Mouse (Mus musculus) forebrain, embryonic 15.5 days (tissue): ENCODE results near the gene Qrich2. TPM values are rescaled to one million over a fixed set of nuclear protein-coding genes. Genes with fewer than 3 reads are reported as not detected.
"Not testable (repeated sequence)": the region's sequence is repeated elsewhere in the genome, so short reads cannot be mapped to it uniquely, and the experiment has no call there.

Experiments used
- ATAC-seq: fragments of 200-750 bp; cut with Nextera tagmentation; replicated peaks from 2 replicates; pipeline ENCODE4 v1.8.0; 2017; ENCODE audit warnings: mild to moderate bottlenecking, moderate TSS enrichment, moderate library complexity
- H3K27ac ChIP-seq: fragments of 300-500 bp; sonication (generic); replicated peaks from 2 replicates; pipeline ENCODE4 v1.5.1; 2015; ENCODE audit warnings: mild to moderate bottlenecking, inconsistent platforms
- H3K27me3 ChIP-seq: fragments of 300-500 bp; sonication (generic); 2 replicates; pipeline ENCODE4 v1.6.1; 2015; ENCODE audit warnings: inconsistent platforms
- H3K36me3 ChIP-seq: fragments of 300-500 bp; sonication (generic); 2 replicates; pipeline ENCODE4 v1.6.1; 2015; ENCODE audit warnings: mild to moderate bottlenecking, inconsistent platforms
- H3K4me1 ChIP-seq: fragments of 300-500 bp; sonication (generic); 2 replicates; pipeline ENCODE4 v1.6.1; 2015; ENCODE audit warnings: inconsistent platforms
- H3K4me2 ChIP-seq: fragments of 300-500 bp; sonication (generic); replicated peaks from 2 replicates; pipeline ENCODE4 v1.6.1; 2015; ENCODE audit warnings: mild to moderate bottlenecking, inconsistent platforms
- H3K4me3 ChIP-seq: fragments of 300-500 bp; sonication (generic); 2 replicates; pipeline ENCODE4 v1.5.1; 2015; ENCODE audit warnings: mild to moderate bottlenecking, inconsistent platforms
- H3K9ac ChIP-seq: fragments of 300-500 bp; sonication (generic); replicated peaks from 2 replicates; pipeline ENCODE4 v1.6.1; 2015; ENCODE audit warnings: mild to moderate bottlenecking, inconsistent platforms
- H3K9me3 ChIP-seq: fragments of 300-500 bp; sonication (generic); 2 replicates; pipeline ENCODE4 v1.6.1; 2016; ENCODE audit warnings: inconsistent platforms
- WGBS: fragments of 180-500 bp; shearing (Covaris S2); methylation state at CpG from one replicate; pipeline ENCODE4 v1.1.7; 2015; ENCODE audit warnings: mixed read lengths; 5-methylcytosine and 5-hydroxymethylcytosine counted together
- polyA plus RNA-seq: library from polyadenylated mRNA; unstranded; fragments of >200 nt; fragmentation: Nextera tagmentation; extraction: Ambion mirVana; gene quantifications from 2 replicates; pipeline ENCODE4 v1.2.1, GENCODE M21; 2015

The Qrich2 gene
- polyA plus RNA-seq, 1 experiment from 2014 or later: not detected

DNA sequence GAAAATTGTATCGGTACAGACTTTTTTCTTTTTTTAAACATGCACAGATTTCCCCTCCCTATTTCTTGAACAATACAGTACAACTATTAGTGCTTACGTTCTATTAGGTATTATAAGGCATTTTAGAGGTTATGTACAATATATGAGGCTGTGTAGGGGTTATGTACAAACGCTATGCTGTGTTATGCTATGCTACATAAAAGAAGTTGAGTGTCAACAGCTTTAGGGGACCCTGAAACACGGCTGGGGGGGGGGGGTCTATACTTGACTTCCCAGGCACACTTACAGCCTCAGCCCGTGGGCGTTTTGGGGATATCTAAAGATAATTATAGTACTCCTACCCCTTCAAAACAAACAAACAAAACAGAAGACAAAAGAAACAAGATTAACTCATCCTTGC lies 33.9 kb downstream of the Qrich2 start:
- 43% methylated on average over 6 of the region's 6 CpGs for WGBS
- Histone ChIP-seq H3K4me1 (peaks cover 26% of the 10 kb centered on the region), H3K36me3 (no peaks in the 10 kb centered on the region), H3K9me3 (no peaks in the 10 kb centered on the region), H3K9ac (no peak overlapping the region), H3K4me2 (no peak overlapping the region), H3K27ac (no peak overlapping the region), H3K4me3 (no peak overlapping the region), H3K27me3 (no peaks in the 10 kb centered on the region)
- no peak for ATAC-seq

DNA sequence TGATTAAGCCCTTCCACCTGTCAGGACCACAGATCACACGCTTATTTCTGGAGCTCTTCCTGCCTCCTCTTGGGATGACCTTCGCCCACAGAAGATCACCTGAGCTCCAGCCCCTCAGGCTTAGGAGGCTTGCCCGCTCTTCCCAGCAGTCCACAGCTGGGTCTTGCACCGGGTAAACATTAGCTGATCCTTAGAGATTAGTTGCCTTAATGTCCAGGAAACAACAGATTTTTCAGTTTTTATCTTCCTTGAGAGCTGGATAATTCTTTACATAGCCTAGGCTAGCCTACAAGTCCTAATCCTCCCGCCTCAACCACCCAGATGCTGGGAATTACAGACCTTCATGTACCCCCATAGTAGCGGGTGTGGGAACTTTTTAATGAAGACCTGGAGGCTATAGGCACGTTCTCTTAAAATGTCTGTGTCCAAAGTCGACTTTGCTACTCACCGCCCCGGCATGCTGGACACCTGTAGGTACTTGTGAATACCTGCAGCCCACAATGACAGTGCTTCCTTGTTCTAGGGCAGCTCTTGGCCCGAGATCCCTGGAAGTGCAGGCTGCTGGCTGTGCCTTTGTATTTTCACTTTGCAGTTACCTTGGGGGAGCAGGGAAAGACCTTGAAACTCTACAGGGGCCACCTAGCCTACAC lies 34.5 kb downstream of the Qrich2 start:
- Histone ChIP-seq H3K4me2 (no peak overlapping the region), H3K27me3 (no peaks in the 10 kb centered on the region)
- ATAC-seq: no peak

DNA sequence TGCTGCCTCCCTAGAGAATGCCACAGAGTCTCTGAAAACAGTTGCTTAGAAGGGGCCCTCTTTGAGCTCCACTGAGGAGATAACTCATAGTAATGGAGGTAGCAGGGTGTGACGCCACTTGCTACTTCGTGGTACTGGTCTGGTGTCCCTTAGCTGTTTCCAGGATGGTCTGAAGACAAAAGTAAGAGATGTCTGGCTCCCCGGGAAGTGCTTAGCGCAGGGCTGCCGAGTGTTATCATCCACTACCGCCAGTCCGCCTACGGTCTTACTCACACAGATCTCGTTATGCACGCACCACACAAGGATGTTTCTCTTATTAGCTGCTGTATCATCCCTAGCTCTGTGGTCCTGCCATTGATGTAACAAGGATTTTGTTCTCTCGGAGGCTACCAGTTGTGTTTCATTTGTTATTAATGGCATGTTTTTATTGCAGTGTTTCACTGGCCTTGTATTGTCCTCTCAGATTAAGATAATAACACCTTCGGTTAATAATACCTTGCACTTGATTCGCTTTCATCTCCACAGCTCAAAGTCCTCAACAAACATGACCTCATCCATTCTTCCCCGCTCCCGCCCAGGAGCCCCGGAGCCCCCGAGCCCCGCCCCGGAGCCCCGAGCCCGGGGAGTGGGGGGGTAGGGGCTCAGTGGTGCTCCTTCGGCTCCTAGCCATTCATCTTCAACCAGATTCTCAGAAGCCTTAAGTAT lies 35.2 kb downstream of the Qrich2 start:
- no peaks in the 10 kb centered on the region for H3K9me3 ChIP-seq
- H3K4me1 ChIP-seq: peaks cover 14% of the 10 kb centered on the region
- H3K36me3 ChIP-seq: no peaks in the 10 kb centered on the region
- no peak overlapping the region for H3K4me2 ChIP-seq
- no peak for ATAC-seq
- H3K27me3 ChIP-seq: no peaks in the 10 kb centered on the region
- 0 out of 2 replicates have a peak overlapping the region, but pooled peaks have one; percentile 3 for H3K9ac ChIP-seq
- no peak overlapping the region for H3K27ac ChIP-seq
- H3K4me3 ChIP-seq: no peak overlapping the region
- 19% methylated on average over 22 of the region's 22 CpGs for WGBS

More for the DNA sequence above, 34.5 kb downstream of the Qrich2 start:
- H3K4me3 ChIP-seq: no peak overlapping the region
- H3K9me3 ChIP-seq: no peaks in the 10 kb centered on the region
- no peaks in the 10 kb centered on the region for H3K36me3 ChIP-seq
- H3K9ac ChIP-seq: no peak overlapping the region
- WGBS: 51% methylated on average over 11 of the region's 11 CpGs
- no peak overlapping the region for H3K27ac ChIP-seq
- peaks cover 21% of the 10 kb centered on the region for H3K4me1 ChIP-seq

DNA sequence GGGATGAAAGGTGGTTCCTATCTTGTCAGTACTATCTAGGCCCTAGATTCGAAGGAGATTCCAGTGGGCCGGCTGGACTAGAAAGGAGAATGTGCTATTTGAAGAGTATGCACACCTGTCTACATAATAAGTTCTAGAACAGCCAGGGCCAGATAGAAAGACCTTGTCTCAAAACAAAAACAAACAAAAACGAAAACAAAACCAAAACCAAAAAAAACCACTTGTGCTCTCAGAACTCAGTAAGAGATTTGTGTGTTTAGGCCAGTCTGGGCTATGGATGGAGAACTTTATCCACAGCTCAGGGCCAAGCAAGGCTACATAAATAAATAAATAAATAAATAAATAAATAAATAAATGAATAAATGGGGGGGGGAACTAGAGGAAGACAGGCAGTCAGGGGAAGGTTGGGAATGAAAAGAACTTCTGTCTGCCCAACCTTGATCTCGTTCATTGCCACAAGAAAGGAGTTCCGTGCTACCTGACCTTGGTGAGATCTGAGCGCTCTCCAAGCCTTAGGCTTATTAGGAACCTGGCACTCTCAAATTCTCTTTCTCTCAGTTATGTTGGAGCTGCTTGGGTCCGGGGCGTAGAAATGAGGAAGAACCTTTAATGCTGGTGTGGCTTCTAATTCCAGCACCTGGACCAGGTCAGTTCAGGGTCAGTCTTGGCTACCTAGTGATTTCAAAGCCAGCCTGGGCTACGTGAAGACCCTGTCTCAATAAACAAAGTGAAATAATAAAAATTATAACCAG lies 36.0 kb downstream of the Qrich2 start:
- no peak overlapping the region for H3K27ac ChIP-seq
- 0 out of 2 replicates have a peak overlapping the region, but pooled peaks have one; percentile 3 for H3K9ac ChIP-seq
- no peak for ATAC-seq
- no peak overlapping the region for H3K4me3 ChIP-seq
- no peaks in the 10 kb centered on the region for H3K9me3 ChIP-seq
- H3K27me3 ChIP-seq: no peaks in the 10 kb centered on the region
- H3K4me2 ChIP-seq: no peak overlapping the region
- no peaks in the 10 kb centered on the region for H3K36me3 ChIP-seq
- 81% methylated on average over 9 of the region's 9 CpGs for WGBS
- H3K4me1 ChIP-seq: peaks cover 6% of the 10 kb centered on the region; the same call in 1 of the 2 replicates

DNA sequence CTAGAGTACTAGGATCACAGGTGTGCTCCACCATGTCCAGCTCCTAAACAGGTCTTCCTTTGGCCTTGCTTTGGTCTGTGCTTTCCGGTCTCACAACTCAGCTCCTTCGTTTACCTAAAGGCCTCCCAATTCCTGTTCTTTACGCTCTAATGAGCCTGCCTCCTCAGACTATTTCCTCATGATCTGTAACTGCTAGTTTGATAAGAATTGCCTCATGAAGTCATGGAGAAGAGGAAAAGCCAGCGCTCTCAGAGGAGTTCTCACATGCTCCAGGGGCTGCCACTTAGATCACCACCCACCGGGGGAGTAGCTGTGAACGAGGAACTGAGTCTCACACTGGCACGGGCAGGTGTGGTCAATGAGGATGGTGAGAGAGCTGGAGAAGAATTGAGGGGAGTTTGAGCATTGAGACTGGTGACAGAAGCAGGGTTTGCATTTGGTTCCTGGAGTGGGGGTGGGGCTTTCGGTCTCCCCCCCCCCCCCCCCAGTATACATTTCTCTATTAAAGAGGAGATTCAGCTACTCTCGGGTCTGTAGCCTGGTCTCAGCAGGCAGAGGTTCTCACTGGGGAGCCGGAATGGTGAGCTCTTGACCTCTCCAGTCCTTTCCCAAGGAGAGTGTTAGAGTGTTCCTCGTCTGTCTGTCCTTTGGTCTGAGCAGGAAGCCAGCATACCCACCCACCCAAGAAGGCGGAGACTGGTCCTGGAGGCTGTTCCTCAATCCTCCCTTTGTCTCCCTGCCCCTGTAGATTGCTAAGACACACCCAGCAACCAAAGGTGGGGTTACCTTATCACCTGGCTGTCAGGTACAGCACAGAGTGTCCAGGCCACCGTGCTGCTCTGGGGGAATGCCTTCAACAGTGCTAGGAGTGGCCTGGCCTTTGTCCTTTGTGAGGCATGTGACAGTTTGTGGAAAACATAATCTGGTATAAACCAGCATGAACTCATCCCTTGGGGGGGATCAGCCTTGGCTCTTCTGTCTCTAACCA lies 36.9 kb downstream of the Qrich2 start:
- Histone ChIP-seq H3K4me3 (no peak overlapping the region), H3K27me3 (no peaks in the 10 kb centered on the region), H3K36me3 (no peaks in the 10 kb centered on the region), H3K9me3 (no peaks in the 10 kb centered on the region), H3K9ac (no peak overlapping the region), H3K4me2 (no peak overlapping the region), H3K4me1 (peaks cover 6% of the 10 kb centered on the region; the same call in 1 of the 2 replicates), H3K27ac (no peak overlapping the region)
- ATAC-seq: no peak
- 63% methylated on average over 13 of the region's 13 CpGs for WGBS

- WGBS: 76% methylated on average over 6 of the region's 6 CpGs
- Histone ChIP-seq H3K4me1 (0 out of 2 replicates have a peak, but pooled peaks cover 6% of the 10 kb centered on the region), H3K9me3 (no peaks in the 10 kb centered on the region), H3K27ac (no peak overlapping the region), H3K4me3 (no peak overlapping the region), H3K27me3 (no peaks in the 10 kb centered on the region), H3K4me2 (no peak overlapping the region), H3K36me3 (no peaks in the 10 kb centered on the region), H3K9ac (no peak overlapping the region)
- no peak for ATAC-seq
Observed at GRCm38 (mm10) chr11:116426852-116427575, 39.0 kb downstream of the Qrich2 start.

DNA sequence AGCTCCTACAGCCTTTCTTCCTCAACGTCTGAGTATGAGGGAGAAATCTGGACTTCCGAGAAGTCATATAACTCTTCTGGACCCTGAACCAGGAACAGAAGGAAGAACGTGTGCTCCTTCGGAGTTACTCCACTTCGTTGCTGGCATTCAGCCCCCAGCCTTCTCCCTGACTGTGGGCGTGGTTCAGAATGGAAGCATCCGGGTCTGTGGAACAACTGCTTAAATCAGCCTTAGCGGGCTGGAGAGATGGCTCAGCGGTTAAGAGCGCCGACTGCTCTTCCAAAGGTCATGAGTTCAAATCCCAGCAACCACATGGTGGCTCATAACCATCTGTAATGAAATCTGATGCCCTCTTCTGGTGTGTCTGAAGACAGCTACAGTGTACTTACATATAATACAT lies 39.7 kb downstream of the Qrich2 start:
- H3K27ac ChIP-seq, H3K4me2 ChIP-seq, ATAC-seq, H3K36me3 ChIP-seq, H3K9ac ChIP-seq, H3K27me3 ChIP-seq, H3K4me3 ChIP-seq, H3K4me1 ChIP-seq, H3K9me3 ChIP-seq: not testable (repeated sequence)
- 86% methylated on average over 11 of the region's 11 CpGs for WGBS

GRCm38 (mm10) chr11:116424621-116425407 lies 41.2 kb downstream of the Qrich2 start:
- Histone ChIP-seq H3K4me2 (no peak overlapping the region), H3K4me3 (no peak overlapping the region), H3K9me3 (no peaks in the 10 kb centered on the region), H3K9ac (no peak overlapping the region), H3K27ac (no peak overlapping the region), H3K4me1 (no peaks in the 10 kb centered on the region), H3K27me3 (no peaks in the 10 kb centered on the region), H3K36me3 (no peaks in the 10 kb centered on the region)
- ATAC-seq: no peak
- 54% methylated on average over 8 of the region's 8 CpGs for WGBS

DNA sequence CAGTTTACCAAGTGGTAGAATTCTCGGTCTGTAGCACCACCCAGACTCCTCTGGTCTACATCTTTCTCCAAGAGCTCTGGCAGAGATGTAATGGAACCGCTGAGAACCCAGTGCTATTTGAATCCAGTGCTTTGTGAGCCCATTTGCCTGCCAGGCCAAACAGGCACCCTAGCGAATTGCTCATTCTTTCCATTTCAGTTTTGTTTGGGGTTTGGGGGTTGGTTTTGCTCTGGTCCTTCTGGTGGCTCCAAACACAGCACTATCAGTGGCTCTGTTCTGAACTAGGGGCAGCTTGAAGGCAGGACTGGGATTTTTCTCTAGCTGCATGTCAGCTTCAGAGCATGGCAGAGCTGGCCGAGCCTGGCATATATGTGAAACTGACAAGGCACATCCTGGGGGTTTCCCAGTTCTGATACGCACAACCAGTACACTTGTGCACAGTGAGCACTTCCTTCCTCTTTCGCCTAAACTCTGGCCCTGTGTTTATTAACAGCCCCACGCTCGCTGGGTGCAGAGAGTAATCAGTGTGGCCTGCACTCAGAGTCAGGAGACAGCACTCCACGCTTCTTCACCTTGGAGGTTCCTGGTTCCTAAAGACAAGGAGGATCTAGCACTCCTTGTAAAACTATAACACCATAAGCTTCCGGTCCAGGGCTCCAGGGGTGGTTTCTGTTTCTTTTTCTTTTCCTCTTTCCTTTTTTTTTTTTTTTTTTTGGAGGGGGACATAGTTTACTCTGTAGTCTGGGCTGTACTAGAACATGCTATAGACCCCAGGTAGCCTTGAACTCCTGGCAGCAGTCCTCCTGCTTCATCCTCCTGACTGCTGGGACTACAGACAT lies 42.0 kb downstream of the Qrich2 start:
- H3K9ac ChIP-seq: no peak overlapping the region
- WGBS: 88% methylated on average over 10 of the region's 10 CpGs
- no peaks in the 10 kb centered on the region for H3K27me3 ChIP-seq
- no peak overlapping the region for H3K4me3 ChIP-seq
- H3K4me2 ChIP-seq: no peak overlapping the region
- H3K36me3 ChIP-seq: no peaks in the 10 kb centered on the region
- no peak overlapping the region for H3K27ac ChIP-seq
- H3K9me3 ChIP-seq: no peaks in the 10 kb centered on the region
- no peak for ATAC-seq
- no peaks in the 10 kb centered on the region for H3K4me1 ChIP-seq

- H3K4me2 ChIP-seq: no peak overlapping the region
- H3K4me1 ChIP-seq: no peaks in the 10 kb centered on the region
- no peaks in the 10 kb centered on the region for H3K9me3 ChIP-seq
- no peaks in the 10 kb centered on the region for H3K36me3 ChIP-seq
- H3K27me3 ChIP-seq: no peaks in the 10 kb centered on the region
- no peak for ATAC-seq
- H3K9ac ChIP-seq: no peak overlapping the region
- H3K27ac ChIP-seq: no peak overlapping the region
- WGBS: 84% methylated on average over 6 of the region's 6 CpGs
- no peak overlapping the region for H3K4me3 ChIP-seq
Observed at GRCm38 (mm10) chr11:116423214-116423613, 42.8 kb downstream of the Qrich2 start.
